Mouse (Mus musculus) gastrocnemius, adult 2 months (tissue): Measurements from ENCODE around the gene Gtpbp2. TPM values are rescaled to one million over a fixed set of nuclear protein-coding genes. Genes with fewer than 3 reads are reported as not detected.
A peak's percentile ranks its signal among the peaks of the same experiment; 100 is the strongest.

Experiments
- DNase-seq: peaks from one replicate; pipeline ENCODE4 v3.0.0; 2022
- H3K27ac ChIP-seq: fragments of 200-600 bp; 2 replicates; pipeline ENCODE4 v1.8.1; 2022; ENCODE audit warnings: mild to moderate bottlenecking
- H3K4me3 ChIP-seq: fragments of 200-600 bp; 2 replicates; pipeline ENCODE4 v1.8.1; 2022; ENCODE audit warnings: mild to moderate bottlenecking, moderate library complexity
- CTCF ChIP-seq: fragments of 200-600 bp; IDR thresholded peaks from 2 replicates; pipeline ENCODE4 v1.8.1; 2022; ENCODE audit warnings: antibody characterized with exemption, mild to moderate bottlenecking, moderate library complexity
- intact Hi-C: fragments of 180-260 bp; cut with DNase I; formaldehyde crosslinking; loops from one replicate; pipeline ENCODE4 v1.15.1; 2025
- total RNA-seq, 2 experiments: library from RNA; stranded (reverse); gene quantifications; 2 replicates each; pipeline ENCODE4 v1.2.3; 2021

Gtpbp2 gene
- total RNA-seq, 2 experiments from 2014 or later, result 52.7 to 55.2 TPM

DNA sequence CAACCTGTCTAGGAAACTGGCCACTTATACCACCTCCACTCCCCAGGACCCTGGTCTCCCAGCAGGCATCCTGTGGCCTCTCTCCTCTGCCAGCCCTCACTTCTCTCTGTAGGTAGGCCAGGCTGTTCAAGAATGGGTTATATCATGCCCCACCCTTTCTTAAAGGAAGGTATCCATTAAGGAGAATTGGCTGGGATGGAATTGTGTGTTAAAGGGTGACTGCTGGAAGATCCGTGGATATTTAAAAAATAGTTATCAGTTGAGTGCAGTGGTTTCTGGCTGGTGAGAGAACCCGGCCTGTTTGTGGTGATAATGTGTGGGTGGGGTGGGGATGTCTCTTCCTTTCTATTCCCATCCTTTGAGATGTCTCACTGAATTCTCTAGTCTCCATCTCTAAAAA, 1.6 kb upstream of the Gtpbp2 start:
- peak overlapping the region; percentile 98 for H3K27ac ChIP-seq
- TF ChIP-seq CTCF, result no peak
- intact Hi-C loops, result loop anchor here (10.0 kb wide), 1 partner anchor 574 kb away; no protein-coding TSS in a partner anchor
- H3K4me3 ChIP-seq, result peak overlapping the region; percentile 92
- no peak for DNase-seq

- DNase-seq, result peak; percentile 94
- intact Hi-C loops, result no loop called here
- H3K27ac ChIP-seq, result peak overlapping the region; percentile 98
- peak; percentile 53 for TF ChIP-seq CTCF
- peak overlapping the region; percentile 92 for H3K4me3 ChIP-seq
Measured at GRCm38 (mm10) chr17:46160090-46160662, 656 bp upstream of the Gtpbp2 start.

DNA sequence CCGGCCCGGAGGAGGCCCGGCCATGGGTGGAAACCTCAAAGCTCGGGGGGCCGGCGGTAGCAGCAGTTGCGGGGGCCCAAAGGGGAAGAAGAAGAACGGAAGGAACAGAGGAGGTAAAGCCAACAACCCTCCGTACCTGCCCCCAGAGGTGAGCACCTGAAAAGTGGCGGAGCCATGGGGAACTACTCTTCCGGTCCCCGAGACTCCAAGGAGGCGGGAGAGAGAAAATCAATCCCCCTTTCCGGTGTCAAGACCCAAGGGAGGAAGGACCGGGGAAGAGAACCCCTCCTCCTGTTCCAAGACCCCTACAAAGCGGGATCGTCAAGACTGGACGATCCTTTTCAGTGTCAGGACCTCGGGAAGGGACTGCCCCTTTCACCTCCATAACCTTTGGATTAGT, 347 bp downstream of the Gtpbp2 start:
- H3K27ac ChIP-seq, result peak overlapping the region; percentile 98
- intact Hi-C loops, result no loop called here
- no peak for DNase-seq
- no peak for TF ChIP-seq CTCF
- peak overlapping the region; percentile 92 for H3K4me3 ChIP-seq

DNA sequence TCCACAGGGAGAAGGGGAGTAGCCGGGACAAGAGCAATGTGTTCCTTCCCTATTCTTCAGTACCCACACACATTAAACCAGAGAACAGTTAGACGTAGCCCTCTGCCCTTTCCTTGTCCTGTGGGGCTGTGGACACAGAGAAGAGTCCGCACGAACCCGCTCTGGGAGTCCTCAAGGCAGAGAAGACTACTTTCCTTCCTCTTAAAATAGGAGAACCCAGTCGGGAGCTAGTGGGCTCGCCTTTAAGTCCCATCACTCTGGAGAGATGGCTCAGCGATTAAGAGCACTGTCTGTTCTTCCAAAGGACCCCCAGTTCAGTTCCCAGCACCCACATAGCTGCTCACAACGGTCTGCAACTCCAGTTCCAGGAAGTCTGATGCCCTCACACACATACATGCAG, 878 bp downstream of the Gtpbp2 start:
- Histone ChIP-seq H3K27ac (peak overlapping the region; percentile 98), H3K4me3 (peak overlapping the region; percentile 92)
- intact Hi-C loops, result no loop called here
- TF ChIP-seq CTCF, result no peak
- no peak for DNase-seq

GRCm38 (mm10) chr17:46162551-46162950, 1.7 kb downstream of the Gtpbp2 start:
- peak overlapping the region; percentile 56 for H3K4me3 ChIP-seq
- DNase-seq, result no peak
- TF ChIP-seq CTCF, result no peak
- intact Hi-C loops, result no loop called here
- H3K27ac ChIP-seq, result peak overlapping the region; percentile 67

DNA sequence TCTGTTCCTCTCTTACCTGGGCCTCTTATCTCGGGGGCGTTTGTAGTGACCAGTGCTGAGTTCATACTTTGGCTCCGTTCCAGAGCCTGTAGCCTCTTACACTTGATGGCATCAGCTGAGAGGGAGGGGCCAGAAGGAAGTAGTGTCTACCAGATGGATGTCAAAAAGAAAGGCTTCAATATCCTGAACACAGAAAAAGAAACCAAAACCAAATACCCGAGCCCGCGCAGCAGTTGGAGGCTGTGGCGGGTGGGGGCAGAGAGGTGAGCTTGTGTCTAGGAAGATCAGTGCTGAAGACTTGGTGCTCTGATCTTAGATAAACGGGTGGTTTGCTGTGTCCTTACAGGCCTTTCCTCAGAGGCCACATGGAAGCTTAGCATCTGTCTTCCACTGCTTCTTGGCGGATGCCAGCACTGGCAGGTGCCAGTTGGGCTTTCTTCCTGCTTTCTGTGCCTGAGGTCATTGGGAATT, 2.2 kb downstream of the Gtpbp2 start:
- DNase-seq, result no peak
- peak overlapping the region; percentile 67 for H3K27ac ChIP-seq
- peak overlapping the region; percentile 56 for H3K4me3 ChIP-seq
- intact Hi-C loops, result no loop called here
- TF ChIP-seq CTCF, result no peak

GRCm38 (mm10) chr17:46164301-46164700, 3.5 kb downstream of the Gtpbp2 start:
- intact Hi-C loops, result no loop called here
- TF ChIP-seq CTCF, result no peak
- H3K27ac ChIP-seq, result no peak overlapping the region
- no peak overlapping the region for H3K4me3 ChIP-seq
- DNase-seq, result no peak

- DNase-seq, result no peak
- no peak overlapping the region for H3K27ac ChIP-seq
- TF ChIP-seq CTCF, result no peak
- H3K4me3 ChIP-seq, result no peak overlapping the region
- intact Hi-C loops, result no loop called here
Measured at GRCm38 (mm10) chr17:46164791-46165190, 4.0 kb downstream of the Gtpbp2 start.

DNA sequence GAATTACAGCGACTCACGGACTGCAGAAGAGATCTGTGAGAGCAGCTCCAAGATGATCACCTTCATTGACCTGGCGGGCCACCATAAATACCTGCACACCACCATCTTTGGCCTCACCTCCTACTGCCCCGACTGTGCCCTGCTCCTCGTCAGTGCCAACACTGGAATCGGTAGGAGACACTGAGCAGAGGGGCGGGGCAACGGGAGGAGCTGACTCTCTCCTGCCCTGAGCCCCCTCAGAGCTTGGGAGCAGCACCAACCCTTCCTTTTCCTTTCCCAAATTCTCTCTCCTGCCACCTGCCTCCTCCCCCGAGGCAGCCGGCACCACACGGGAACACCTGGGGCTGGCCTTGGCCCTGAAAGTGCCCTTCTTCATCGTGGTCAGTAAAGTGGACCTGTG, 4.6 kb downstream of the Gtpbp2 start:
- TF ChIP-seq CTCF, result no peak

DNA sequence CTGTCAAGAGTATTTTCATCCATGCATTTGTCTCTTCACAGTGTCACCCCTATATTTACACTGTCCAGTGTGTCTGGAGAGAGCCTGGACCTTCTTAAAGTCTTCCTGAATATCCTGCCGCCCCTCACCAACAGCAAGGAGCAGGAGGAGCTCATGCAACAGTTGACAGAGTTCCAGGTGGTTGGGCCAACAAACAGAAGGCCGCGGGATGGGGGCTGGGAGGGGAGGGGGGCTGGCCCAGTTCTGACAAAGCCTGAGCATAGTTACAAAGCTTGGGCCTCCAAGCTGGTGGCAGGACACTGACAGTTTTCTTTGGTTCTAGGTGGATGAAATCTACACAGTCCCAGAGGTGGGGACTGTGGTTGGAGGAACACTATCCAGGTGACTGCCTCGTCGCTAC, 5.4 kb downstream of the Gtpbp2 start:
- intact Hi-C loops, result no loop called here

More for the DNA sequence above, 4.6 kb downstream of the Gtpbp2 start:
- Histone ChIP-seq H3K4me3 (no peak overlapping the region), H3K27ac (no peak overlapping the region)
- no peak for DNase-seq
- intact Hi-C loops, result no loop called here

DNA sequence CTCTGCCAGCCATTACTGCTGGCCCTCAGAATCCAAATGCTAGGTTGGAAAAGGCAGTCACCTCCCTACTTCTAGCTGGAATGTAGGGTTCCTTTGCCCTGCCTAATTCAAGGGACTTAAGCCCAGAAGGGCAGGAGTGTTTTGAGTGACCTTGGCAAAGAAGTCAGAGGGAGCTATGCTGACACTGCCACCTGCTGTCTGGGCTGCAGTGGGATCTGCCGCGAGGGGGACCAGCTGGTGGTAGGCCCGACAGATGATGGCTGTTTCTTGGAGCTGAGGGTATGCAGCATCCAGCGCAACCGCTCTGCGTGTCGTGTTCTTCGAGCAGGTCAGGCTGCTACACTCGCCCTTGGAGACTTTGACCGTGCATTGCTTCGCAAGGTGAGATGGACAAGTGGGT, 6.2 kb downstream of the Gtpbp2 start:
- peak; percentile 70 for TF ChIP-seq CTCF
- DNase-seq, result peak; percentile 60
- intact Hi-C loops, result no loop called here
- H3K27ac ChIP-seq, result peak overlapping the region; percentile 82
- no peak overlapping the region for H3K4me3 ChIP-seq

More for the DNA sequence above, 5.4 kb downstream of the Gtpbp2 start:
- Histone ChIP-seq H3K4me3 (no peak overlapping the region), H3K27ac (peak overlapping the region; percentile 82)
- no peak for TF ChIP-seq CTCF
- DNase-seq, result no peak

GRCm38 (mm10) chr17:46168318-46168717, 7.5 kb downstream of the Gtpbp2 start:
- Histone ChIP-seq H3K4me3 (peak overlapping the region; percentile 24; the same call in 1 of the 2 replicates), H3K27ac (peak overlapping the region; percentile 82)
- intact Hi-C loops, result no loop called here
- no peak for TF ChIP-seq CTCF
- peak; percentile 30 for DNase-seq

DNA sequence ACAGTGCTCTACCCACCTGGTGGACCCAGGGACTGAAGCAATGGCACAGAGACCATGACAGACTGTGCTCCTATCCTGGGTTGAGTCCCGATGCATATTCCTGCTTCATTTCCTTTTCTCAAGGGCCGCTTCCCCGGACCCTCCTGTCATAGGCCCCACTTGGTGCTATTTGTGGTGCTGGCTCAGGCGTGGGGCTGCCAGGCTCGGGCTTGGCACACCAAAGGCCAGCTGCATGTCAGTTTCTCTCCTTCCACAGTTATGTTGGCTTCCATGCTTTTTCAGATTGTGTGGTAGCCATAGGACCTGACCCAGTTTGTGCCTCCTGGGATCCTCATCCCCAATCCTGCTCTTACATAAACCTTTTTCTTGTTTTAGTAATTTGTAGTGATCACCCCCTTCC, 7.9 kb downstream of the Gtpbp2 start:
- Histone ChIP-seq H3K4me3 (peak overlapping the region; percentile 24; the same call in 1 of the 2 replicates), H3K27ac (peak overlapping the region; percentile 82)
- no peak for TF ChIP-seq CTCF
- peak; percentile 62 for DNase-seq
- intact Hi-C loops, result no loop called here

DNA sequence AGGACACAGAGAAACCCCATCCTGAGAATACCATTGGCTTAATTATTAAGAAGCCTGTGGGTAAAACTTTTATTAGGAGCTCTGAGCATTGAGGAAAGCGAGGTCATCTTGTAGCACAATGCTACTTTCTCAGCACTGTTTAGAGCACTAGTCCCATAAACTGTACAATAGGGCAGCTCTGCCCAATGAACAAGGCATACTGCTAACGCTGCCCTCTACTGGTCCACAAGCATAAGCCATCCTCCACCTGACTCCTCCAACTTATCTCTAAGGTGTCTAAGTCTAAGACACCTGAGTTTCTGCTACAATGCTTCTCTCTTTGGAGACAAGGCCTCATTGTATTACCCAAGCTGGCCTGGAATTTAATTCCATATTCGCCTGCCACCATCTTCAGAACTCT, 9.7 kb downstream of the Gtpbp2 start:
- H3K4me3 ChIP-seq, result no peak overlapping the region
- DNase-seq, result no peak
- intact Hi-C loops, result no loop called here
- H3K27ac ChIP-seq, result no peak overlapping the region
- TF ChIP-seq CTCF, result peak; percentile 65
